Mouse (Mus musculus): Measurements from ENCODE around the gene Cenpb.

GRCm38 (mm10) chr2:131215941-131216858 lies 36.3 kb upstream of the Cenpb start:
- no peak for TF ChIP-seq CTCF (IDR thresholded peaks at IDR 0.05; ENCODE audit: borderline replicate concordance, insufficient read depth, low read length)
- TF ChIP-seq POLR2A (IDR thresholded peaks at IDR 0.05; ENCODE audit: low read depth, low read length): no peak

Measured in embryonic fibroblast, embryonic 13.5 days (primary cell).